Mouse (Mus musculus) C2C12 (cell line): ENCODE measurements at regions not wholly inside any gene's neighbourhood (a gene's known extent, or its start where the extent isn't known, plus 50 kb on each side); places are given as distances from the start of the nearest gene placed in this dataset.
"Not testable (repeated sequence)": the region's sequence is repeated elsewhere in the genome, so short reads cannot be mapped to it uniquely, and the experiment has no call there.

ENCODE experiments used
- H3K27me3 ChIP-seq: one replicate; pipeline ENCODE4 v1.6.1; 2011; ENCODE audit not compliant: control insufficient read depth, insufficient read depth, insufficient read length
- H3K36me3 ChIP-seq: one replicate; pipeline ENCODE4 v1.6.1; 2011; ENCODE audit not compliant: control insufficient read depth, insufficient read depth
- H3K4me3 ChIP-seq: one replicate; pipeline ENCODE4 v1.5.1; 2011; ENCODE audit warnings: mild to moderate bottlenecking, control low read depth; ENCODE audit not compliant: poor library complexity, insufficient read depth, severe bottlenecking
- H3K79me2 ChIP-seq: one replicate; pipeline ENCODE4 v1.6.1; 2011; ENCODE audit not compliant: control insufficient read depth, insufficient read depth
- H3K79me3 ChIP-seq: one replicate; pipeline ENCODE4 v1.6.1; 2011; ENCODE audit warnings: low read depth, control low read depth
- H3ac ChIP-seq: one replicate; pipeline ENCODE3; 2011; ENCODE audit warnings: low read depth; ENCODE audit not compliant: control insufficient read depth, insufficient read length
- CEBPB ChIP-seq: IDR thresholded peaks from one replicate; pipeline ENCODE4 v1.6.1; 2011; ENCODE audit warnings: low read depth, mild to moderate bottlenecking, control low read depth, moderate library complexity
- CTCF ChIP-seq: IDR thresholded peaks from one replicate; pipeline ENCODE4 v1.5.1; 2011; ENCODE audit not compliant: control insufficient read depth, insufficient read depth, insufficient read length
- FOSL1 ChIP-seq: IDR thresholded peaks from one replicate; pipeline ENCODE4 v1.8.0; 2011; ENCODE audit warnings: mild to moderate bottlenecking, low read length; ENCODE audit not compliant: poor library complexity, insufficient read depth, severe bottlenecking
- MAX ChIP-seq: IDR thresholded peaks from one replicate; pipeline ENCODE4 v1.6.1; 2011; ENCODE audit warnings: mild to moderate bottlenecking, control low read depth
- MYOD1 ChIP-seq: IDR thresholded peaks from one replicate; pipeline ENCODE4 v1.6.1; 2011; ENCODE audit warnings: low read depth; ENCODE audit not compliant: control insufficient read depth, insufficient read length
- MYOG ChIP-seq: IDR thresholded peaks from one replicate; pipeline ENCODE4 v1.6.1; 2011; ENCODE audit not compliant: control insufficient read depth, insufficient read length; ENCODE audit errors: extremely low read depth
- USF1 ChIP-seq: IDR thresholded peaks from one replicate; pipeline ENCODE4 v1.6.1; 2011; ENCODE audit warnings: low read depth, mild to moderate bottlenecking, control low read depth, moderate library complexity

GRCm38 (mm10) chr10:26139100-26140093 lies 60.5 kb upstream of the Tmem200a start:
- no peak overlapping the region for H3ac ChIP-seq
- H3K27me3 ChIP-seq = no peaks in the 10 kb centered on the region
- TF ChIP-seq CTCF (peak; percentile 69), FOSL1 (no peak)
- H3K79me2 ChIP-seq = no peaks in the 10 kb centered on the region
- no peaks in the 10 kb centered on the region for H3K79me3 ChIP-seq
- H3K36me3 ChIP-seq = no peaks in the 10 kb centered on the region
- H3K4me3 ChIP-seq = no peak overlapping the region

GRCm38 (mm10) chr10:26152586-26152985 lies 73.7 kb upstream of the Tmem200a start:
- no peak for TF ChIP-seq CEBPB
- no peak for TF ChIP-seq USF1
- TF ChIP-seq MAX = no peak

GRCm38 (mm10) chr10:26158786-26159185 lies 70.7 kb upstream of the Samd3 start:
- TF ChIP-seq MYOG = no peak
- TF ChIP-seq CEBPB = no peak
- TF ChIP-seq USF1 = no peak
- no peak for TF ChIP-seq MAX
- no peak for TF ChIP-seq CTCF
- no peak for TF ChIP-seq MYOD1
- no peak for TF ChIP-seq FOSL1
- Histone ChIP-seq H3K79me3 (no peaks in the 10 kb centered on the region), H3K4me3 (no peak overlapping the region), H3K27me3 (no peaks in the 10 kb centered on the region), H3K79me2 (no peaks in the 10 kb centered on the region), H3ac (no peak overlapping the region), H3K36me3 (no peaks in the 10 kb centered on the region)

More at GRCm38 (mm10) chr10:26152586-26152985, 73.7 kb upstream of the Tmem200a start:
- Histone ChIP-seq H3K79me2 (no peaks in the 10 kb centered on the region), H3K36me3 (no peaks in the 10 kb centered on the region), H3K27me3 (no peaks in the 10 kb centered on the region), H3ac (no peak overlapping the region), H3K4me3 (no peak overlapping the region), H3K79me3 (no peaks in the 10 kb centered on the region)

- not testable (repeated sequence) for H3ac ChIP-seq, H3K79me3 ChIP-seq, H3K36me3 ChIP-seq
Measured at GRCm38 (mm10) chr10:26161139-26161538, 68.4 kb upstream of the Samd3 start.

GRCm38 (mm10) chr10:26164531-26164930 lies 65.0 kb upstream of the Samd3 start:
- H3ac ChIP-seq = no peak overlapping the region
- H3K36me3 ChIP-seq = no peaks in the 10 kb centered on the region
- H3K27me3 ChIP-seq = no peaks in the 10 kb centered on the region
- no peak overlapping the region for H3K4me3 ChIP-seq
- no peaks in the 10 kb centered on the region for H3K79me2 ChIP-seq
- TF ChIP-seq CEBPB (no peak), FOSL1 (no peak), MYOD1 (no peak), MAX (no peak), MYOG (no peak), USF1 (no peak), CTCF (no peak)
- no peaks in the 10 kb centered on the region for H3K79me3 ChIP-seq

More at GRCm38 (mm10) chr10:26161139-26161538, 68.4 kb upstream of the Samd3 start:
- H3K79me2 ChIP-seq, H3K4me3 ChIP-seq, H3K27me3 ChIP-seq: not testable (repeated sequence)

GRCm38 (mm10) chr10:26177591-26177990 lies 51.9 kb upstream of the Samd3 start:
- Histone ChIP-seq H3K79me2 (no peaks in the 10 kb centered on the region), H3K27me3 (no peaks in the 10 kb centered on the region), H3ac (no peak overlapping the region), H3K36me3 (no peaks in the 10 kb centered on the region), H3K79me3 (no peaks in the 10 kb centered on the region), H3K4me3 (no peak overlapping the region)
- TF ChIP-seq CTCF = no peak
- no peak for TF ChIP-seq FOSL1
- TF ChIP-seq MYOD1 = no peak
- no peak for TF ChIP-seq USF1
- TF ChIP-seq MAX = no peak
- no peak for TF ChIP-seq CEBPB
- no peak for TF ChIP-seq MYOG
